Mouse (Mus musculus): ENCODE measurements at regions not wholly inside any gene's neighbourhood (a gene's known extent, or its start where the extent isn't known, plus 50 kb on each side); places are given as distances from the start of the nearest gene placed in this dataset.

DNA sequence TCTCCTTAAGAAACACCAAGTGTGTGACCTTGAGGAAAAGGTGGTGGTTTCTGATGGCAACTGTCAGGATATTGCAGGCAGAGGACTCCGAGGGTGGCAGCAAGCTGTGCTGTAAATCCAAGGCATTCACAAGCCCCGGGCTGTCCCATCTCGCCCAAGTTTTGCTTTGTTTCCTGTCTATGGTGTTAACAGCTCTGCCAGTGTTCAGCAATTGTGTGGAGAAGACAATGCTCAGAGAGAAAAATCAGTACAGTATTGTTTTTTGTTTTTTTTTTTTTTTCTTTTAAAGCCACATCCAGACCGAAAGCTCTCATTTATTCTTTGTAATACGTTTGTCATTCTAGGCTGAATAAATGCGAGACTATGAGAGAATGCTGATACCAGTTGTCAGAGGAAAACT lies 846.5 kb downstream of the Slc4a3 start:
- no peak for DNase-seq

DNA sequence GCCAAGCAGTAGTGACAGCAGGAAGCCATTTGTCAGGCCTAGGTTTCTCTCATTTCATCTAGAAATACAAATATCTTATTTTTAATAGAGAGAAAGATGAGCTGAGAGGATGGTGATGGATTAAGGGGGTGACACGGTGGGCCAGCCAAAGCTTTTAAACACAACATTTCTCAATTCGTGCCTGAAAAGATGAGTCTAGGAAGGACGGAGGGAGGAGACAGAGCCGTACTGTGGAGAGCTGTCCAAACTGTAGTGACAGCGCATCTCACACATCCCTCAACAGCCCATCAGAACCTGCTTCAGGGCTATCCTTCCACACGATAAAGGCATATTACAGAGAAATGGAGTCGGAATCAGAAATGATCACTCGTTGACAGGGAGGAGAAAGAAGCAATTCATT lies 848.0 kb downstream of the Slc4a3 start:
- DNase-seq, result no peak

DNA sequence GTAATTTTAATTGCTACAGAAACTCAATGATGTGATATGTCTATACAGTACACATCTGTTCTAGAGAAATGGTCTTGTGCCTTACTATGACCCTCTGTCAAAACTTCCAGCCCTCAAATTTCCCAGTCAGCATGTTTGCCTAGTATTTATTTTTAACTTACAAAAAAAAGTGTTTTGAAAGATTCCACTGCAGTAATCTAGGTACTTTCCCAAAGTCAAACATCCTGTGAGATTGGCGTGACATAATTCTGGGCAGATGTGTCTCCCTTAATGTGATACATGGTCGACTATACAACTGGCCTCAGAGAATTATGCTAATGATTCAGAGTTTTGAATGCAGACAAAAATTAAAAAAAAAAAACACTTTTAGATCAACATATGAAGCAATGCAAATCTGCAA lies 856.8 kb downstream of the Slc4a3 start:
- DNase-seq, result no peak

DNA sequence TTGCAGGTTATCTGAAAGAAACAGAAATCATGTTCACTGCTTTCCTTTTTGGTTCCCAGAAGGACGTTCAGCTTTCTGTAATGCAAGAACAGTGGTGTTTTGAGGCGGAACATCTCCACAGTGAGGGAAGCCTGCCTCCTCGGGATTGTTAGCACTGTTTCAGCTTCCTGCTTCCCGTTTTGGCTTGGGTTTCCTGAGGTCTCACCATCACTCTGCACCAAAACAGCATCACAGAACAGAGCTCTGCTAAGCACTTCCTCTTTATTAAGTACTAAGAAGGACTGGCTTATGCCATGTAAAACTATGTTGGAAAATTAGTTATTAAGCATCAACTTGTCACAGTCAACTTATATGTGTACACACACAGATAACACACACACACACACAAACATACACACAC lies 857.9 kb downstream of the Slc4a3 start:
- no peak for DNase-seq

DNA sequence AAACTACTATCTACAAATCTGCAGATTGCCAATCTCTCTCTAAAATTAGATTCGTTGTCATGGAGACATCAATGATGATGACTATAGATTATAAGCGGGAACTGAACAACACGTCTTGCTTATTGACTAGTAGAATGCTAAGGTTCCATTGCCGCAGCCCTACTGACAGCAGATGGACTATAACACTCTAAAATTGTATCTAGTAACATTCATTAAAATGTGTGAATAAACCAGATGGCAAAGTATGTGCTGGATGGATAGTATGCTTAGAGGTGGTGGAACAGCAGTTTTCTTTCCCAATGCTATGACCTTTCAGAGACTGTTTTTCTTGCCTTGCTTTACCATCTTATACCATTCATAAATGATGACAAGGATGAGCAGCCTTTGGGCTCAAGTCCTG lies 864.7 kb downstream of the Slc4a3 start:
- no peak for DNase-seq

DNA sequence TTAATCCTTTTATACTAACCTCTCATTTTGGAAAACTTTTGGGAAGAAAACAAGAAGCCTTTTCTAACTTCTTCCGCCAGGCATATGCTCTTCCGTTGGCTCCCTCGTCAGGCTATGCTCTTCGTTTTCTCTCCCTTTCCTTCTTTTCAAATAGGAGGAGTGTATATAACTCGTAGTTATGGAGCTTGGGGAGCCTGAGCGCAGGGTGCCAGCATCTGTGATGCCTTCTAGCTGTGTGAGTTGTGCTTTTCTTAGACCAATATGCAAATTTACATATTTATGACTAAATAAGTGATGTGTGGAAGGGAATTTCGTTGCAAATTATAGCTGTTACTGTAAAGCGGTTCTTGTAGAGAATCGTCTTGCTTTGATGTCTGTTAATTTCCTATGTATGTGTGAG lies 874.5 kb downstream of the Slc4a3 start:
- no peak for DNase-seq

DNA sequence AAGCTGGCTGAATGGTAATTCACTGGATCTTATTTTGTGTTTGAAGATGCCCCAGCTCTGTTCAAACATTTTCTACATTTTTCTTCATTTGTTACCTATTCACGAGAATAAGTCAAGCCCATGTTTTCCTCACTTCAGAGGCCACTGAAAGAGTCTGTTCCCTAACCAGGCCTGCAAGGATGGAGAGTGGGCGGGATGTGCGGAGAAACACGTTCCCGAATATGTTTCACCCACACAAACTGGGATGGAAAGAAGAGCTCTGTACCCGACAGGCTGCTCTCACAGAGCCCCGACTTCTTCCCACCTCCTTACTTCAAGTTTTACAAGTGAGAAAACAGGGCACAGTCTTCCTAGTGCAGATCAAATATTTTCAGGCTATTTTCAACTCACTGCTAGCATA lies 881.4 kb downstream of the Slc4a3 start:
- no peak for DNase-seq

DNA sequence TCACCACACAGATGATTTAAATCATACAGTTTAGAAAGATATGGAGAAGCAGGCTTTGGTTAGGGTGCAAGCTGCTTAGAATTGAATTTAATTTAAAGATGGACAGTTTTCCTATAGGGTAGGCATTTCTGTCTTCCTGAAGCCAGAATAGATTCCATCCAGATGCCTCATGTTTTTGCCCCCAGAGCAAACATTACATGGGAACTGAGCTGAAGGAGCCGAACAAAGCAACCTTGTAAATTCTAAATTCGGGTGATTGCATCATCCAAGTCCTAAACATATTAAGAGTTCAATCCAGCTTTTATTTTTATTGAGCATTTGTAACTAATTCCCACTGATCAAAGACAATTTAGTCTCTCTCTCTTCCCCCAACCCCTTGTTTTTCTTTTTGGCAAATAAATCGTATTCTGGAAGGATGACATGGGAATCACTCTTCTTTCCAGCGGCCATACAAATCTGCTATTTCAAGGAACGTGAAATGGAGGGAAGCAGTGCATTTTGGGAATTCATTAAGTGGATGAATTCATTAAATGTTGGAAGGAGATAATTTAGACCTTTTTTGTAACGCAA lies 884.1 kb downstream of the Slc4a3 start:
- DNase-seq, result no peak

DNA sequence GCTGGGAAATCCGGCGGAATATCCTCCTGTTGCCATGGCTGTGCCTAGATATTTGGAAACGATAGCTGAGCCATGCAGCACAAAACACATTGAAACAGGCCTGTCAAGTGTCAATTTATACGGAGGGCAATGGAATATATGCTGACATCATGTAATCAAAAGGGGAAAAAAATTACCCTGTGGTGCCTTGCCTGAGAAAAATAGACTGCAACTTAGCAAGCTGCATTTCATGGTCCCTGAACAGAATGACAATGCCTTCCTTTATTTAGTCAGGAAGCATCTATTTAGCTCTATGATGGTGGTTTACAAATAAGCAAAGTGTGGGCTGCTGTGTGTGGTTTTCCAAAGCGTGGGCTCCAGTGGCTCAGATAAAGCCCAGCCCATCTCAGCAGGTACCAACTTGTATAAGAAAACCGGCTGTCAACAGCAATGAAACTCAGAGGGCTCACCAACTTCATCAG lies 887.4 kb downstream of the Slc4a3 start:
- DNase-seq, result no peak

DNA sequence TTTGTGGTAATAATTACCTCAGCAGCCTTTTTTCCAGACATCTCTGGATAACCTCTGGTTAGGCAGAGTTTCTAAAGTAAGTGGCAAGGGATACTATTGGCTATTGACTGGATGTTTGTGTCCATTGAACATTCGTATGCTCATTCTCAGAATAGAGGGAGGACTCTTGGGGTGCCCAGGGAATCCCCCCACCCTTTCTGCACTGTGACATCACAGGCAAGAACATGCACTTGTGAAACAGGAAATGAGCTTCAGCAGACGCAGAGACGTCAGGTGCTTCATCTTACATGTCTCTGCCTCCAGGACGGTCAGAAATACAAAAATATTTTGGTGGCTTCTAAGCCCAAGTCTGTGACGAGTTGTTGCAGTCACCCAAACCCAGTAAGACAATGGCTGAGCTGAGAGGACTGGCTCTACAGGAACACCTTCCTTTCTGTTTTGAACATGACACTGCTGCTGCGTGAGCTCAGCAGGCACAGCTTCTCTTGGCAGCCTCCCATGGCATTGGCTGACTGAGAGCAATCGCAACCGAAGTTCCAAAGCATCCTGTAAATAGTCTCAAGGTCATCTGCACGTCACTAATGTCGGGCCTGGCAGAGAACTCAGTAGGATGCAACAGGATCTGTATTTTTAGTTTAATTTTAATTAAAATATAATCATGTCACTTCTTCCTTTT lies 904.6 kb downstream of the Slc4a3 start:
- no peak for DNase-seq

DNA sequence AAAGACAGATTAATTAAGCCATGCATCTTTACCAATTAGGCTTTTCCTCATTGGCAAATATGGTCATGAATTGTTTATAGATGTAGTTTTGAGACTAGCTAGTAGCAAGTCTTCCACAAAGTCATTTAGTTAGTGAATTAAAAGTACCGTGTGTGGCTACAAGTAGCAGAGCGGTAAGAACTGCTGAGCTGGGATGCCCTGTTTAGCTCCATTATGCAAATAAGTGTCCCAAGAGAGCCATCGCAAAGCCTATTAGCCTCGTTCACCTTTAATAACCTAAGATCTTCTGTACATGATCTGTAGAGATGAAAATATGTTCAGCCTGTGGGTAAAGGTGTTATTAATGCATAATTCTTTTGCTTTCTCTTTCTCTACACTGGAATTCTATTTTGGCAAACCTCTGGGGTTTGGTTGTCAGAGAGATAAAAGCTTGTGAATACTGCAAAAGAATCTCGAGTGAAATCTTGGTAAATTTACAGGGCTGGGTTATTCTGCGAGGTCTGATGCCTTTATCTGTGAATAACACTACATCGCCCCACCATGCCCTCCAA lies 907.2 kb downstream of the Slc4a3 start:
- DNase-seq, result no peak

DNA sequence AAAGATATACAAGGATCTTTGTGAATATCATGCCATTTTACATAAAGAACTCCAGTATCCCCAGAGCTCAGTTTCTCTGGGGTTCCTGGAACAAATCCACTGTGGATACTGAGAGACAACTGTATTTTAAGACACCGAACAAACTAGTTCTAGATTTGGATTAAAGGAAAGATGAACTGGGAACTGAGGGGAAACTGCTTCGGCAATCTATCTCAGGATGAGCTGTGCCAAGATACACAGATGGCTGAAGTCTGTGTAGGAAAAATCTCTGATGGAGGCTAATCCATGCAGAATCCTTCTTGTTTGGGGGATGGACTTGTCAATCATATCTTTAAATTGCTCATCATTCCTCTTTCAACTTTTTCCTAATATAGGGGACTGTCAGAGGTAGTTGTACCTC lies 920.5 kb downstream of the Slc4a3 start:
- DNase-seq, result no peak

DNA sequence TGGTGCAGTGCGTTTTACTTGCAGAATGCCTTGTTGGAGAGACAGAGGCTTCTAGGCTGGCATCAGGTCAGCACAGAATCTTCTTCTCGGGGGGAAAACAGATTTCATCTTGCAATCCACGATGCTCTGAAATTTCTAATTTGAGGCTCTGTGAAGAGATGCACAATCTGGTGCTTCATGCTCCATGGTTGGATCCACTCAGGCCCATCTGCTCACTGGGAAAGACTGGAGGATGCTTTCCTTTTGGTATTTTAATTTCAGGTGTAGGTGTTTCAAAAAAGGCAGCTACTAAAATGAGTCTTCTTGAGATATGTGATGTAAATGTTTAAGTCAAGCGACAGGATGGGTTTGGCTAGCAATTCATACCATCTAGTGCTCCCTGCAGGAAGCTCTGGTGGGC lies 938.1 kb downstream of the Slc4a3 start:
- no peak for DNase-seq

DNA sequence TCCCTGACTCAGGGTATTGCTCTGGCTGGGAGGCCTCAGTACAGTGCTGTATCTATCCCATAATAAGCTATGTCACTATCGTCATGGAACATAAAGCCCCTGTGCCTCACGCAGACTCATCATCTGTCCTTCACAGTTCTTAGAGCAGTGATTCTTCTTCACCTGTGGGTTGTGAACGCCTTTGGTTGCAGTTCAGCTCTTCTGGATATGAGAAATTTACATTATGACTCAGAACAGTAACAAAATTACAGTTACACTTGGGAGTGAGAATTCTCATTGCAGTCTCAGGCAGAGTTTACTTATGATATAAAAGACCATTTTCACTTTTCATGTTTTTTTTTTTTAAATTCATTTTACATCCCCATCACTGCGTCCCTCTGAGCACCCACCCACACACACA lies 941.4 kb downstream of the Slc4a3 start:
- DNase-seq, result no peak

DNA sequence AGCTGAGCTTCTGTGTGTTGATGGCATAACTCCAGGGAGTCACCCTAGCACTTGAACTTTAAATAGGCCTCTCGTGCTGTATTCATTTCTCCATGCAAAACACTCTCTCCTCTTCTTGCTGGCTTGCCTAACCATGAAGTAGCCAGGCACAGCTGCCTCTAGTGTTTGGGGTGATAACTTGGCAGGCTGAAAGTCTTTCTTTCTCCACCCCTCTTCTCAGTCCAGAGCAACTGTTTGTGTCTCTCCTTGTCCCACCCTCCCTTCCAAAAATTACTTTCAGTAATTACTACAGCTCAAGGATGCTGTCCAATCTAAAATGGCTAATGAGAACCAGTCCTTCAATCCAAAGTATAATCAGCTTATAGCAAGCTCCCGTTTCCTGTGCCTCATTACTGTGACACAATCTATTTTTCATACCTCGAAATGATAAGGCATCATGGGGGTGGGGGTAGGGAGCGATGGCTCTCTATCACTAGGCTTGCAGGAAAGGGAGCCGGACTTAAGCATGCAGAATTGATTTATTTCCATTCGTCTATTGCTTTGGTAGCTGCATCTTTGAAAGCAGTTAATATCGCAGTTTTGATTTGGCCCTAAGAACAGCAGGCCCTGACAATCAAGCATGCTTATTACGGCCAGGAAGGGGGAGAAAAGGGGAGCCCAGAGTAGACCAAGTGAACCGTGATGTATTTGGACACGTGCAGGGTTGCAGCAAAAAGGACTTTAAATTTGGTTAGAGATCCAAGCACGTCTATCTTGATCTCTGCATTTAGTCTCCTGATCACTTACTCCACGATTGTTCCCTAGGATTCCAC lies 943.8 kb downstream of the Slc4a3 start:
- no peak for DNase-seq

DNA sequence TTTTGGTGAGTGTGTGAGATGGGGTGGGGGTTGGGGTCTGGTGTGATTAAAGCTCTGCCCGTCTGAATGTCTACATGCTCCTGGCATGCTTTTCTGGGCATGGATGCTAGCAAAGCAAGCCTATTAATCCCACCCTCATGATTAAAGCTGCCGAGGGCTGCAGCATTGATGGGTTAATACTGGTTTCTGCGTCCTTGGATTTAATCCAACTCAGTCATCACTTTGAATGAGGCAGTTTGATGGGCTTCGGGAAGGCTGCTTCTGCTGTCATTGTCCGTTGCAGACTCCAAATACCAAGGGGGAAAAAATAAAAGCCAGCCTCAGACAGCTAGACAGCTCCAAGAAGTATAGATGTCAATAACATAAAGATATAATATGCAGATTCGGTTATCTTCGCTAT lies 944.7 kb downstream of the Slc4a3 start:
- peak; percentile 2 for DNase-seq

DNA sequence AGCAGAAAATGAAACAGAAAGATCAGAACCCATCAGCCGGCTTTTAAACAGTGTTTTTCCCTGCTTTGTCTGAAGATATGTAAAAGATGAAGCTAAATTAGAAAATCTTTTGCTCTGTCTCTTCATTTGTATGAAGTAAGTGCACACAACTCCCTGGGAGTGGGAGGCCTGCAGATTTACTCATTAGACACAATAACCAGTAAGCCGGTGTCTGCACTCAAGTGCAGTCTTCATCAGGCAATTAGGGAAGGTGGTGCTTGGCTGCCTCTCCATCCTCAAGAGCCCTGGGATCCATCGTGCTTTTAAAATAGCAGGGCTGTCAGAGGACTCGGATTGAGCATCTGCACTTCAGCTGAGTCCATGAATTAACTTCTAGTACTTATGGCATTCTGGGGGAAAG lies 945.1 kb downstream of the Slc4a3 start:
- DNase-seq, result no peak

DNA sequence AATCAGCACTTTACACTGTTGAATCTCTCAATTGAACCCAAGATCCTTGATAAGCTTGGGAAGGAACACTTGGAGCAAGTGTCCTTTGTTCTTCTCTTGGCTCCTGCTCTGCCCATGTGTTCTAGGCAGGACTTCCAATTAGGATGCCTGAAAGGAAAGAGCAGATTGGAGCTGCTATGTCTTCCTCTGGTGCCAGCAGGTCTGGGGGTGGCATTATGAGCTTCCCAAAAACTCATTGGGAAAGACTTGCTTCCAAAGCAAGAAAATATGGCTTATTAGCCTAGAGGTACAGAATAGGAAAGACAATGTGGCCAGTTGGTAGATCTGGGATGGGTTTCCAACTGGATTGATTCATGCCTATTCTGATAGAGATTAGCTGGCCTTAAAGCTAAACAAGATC lies 959.1 kb downstream of the Slc4a3 start:
- no peak for DNase-seq

DNA sequence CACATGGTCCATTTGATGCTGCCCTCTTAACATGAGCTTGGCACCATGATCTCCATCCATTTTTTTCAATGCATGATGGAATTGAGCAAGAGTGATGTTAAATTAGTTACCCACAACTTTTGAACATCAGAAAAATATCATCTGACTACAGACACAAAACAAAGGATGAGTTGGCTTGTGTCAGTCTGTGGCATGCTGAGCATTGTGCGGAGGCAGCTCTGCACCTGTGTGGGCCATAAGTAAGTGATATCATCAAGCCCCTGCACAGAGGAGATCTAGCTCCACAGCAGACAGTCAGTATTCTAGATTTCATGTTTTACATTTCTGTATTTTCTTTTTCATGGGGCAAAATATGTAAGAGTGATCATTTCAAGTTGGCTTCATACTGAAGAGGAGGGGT lies 962.8 kb downstream of the Slc4a3 start:
- DNase-seq, result no peak

DNA sequence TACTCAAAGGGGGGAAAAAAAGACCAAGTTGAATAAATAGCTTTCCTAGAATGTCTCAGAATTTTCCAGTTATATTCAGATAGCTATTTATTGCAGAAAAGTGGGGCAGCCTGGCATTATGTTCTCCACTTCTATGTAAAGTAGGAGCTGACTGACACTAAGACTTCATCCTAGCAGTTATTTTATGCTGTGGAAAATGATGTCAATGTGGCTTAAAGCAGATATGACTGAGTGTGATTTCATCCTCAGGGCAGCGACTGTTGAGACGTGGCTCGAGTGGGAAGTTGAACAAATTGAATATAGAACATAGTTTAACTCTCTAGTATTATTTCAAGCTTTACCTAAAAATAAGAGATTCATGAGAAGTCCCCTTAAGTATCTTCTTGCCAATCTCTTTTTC lies 963.4 kb downstream of the Slc4a3 start:
- DNase-seq, result no peak

DNA sequence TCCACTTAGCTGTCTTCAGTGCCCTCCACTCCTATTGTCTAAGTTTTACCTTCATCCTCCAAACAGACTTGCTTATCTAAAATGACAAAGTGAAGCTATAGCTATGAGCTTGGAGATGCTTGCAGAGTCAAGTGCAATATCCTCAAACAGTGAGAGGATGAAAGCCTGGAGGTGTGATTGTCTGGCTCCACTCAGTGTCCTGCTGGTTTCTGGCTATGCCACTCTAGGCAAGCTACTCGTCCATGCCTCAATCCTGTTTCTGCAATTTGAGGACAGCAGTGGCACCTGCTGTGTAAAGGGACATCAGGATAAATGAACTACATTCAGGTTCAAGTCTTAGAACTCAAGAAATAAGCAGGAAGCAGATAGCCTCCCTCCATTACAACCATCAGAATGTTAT lies 966.1 kb downstream of the Slc4a3 start:
- DNase-seq, result no peak

DNA sequence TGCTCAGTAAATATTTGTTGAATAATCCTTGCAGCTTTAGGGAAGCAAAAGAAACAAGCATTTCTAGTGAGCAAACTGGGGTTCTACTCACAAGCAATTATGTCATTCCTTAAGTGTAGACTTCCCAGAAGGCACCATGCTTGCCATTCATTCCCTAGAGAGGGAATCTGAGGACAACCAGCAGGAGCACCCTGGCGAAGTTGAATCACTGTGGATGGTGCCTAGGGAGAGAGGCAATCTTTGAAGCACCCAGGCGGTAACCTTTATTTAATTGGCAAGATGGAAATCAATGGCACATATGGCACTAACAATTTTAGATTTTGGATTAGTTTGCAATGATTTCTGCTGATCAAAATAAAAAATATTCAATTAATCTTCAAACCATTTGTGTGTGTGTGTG lies 967.4 kb downstream of the Slc4a3 start:
- no peak for DNase-seq

DNA sequence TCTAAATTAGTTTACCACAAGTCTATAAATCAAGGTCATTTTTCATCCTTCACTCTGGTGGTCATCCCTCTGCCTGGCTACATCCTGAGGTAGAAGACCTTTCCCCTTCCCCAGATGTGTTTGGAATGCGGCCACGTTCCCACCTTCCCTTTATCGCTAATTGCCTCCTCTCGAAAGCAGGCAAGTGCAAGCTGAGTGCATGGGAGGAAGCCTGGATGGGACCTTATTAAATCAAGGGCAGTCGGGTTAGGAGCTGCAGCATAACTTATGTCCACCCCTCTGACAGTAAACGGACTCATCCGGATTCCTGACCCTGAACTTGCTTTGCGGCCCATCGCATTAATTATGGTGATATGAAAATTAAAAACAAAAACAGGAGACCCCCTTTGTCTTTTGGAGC lies 983.5 kb downstream of the Slc4a3 start:
- peak; percentile 41 for DNase-seq

DNA sequence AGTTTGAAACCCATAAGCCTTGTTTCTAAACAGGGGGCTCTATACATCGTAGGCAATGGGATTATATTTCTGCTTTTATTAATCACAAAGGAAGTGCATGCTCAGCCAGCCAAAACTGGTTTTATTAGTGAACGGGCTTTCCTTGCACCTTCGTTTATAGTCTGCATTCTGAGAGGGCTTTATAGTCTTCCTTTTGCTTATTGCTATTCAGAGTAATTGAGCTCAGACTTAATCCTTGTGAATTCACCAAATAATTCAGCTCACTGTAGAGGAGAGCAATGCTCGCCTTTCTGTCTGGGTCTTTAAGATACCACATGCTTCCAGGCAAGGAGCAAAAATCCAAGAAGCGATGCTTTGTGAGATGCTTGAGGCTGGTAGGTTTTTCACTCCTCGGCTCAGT lies 984.3 kb downstream of the Slc4a3 start:
- no peak for DNase-seq

Data from kidney, postnatal 14 days (tissue).